Mouse (Mus musculus) lung, postnatal 0 days (tissue): ENCODE measurements around the gene Cgnl1. TPM values are rescaled to one million over a fixed set of nuclear protein-coding genes. Genes with fewer than 3 reads are reported as not detected.

Source experiments
- ATAC-seq: fragments of 200-750 bp; cut with Nextera tagmentation; 2 replicates; pipeline ENCODE4 v1.8.0; 2017; ENCODE audit warnings: moderate library complexity
- DNase-seq: peaks from one replicate; pipeline ENCODE4 v3.0.0-alpha.2; 2016; ENCODE audit warnings: low spot score
- H3K27ac ChIP-seq: fragments of 300-500 bp; sonication (generic); 2 replicates; pipeline ENCODE4 v1.5.1; 2014; ENCODE audit warnings: antibody characterized with exemption, mild to moderate bottlenecking, low read length, mixed read lengths
- H3K27me3 ChIP-seq: fragments of 300-500 bp; sonication (generic); replicated peaks from 2 replicates; pipeline ENCODE4 v1.6.1; 2014; ENCODE audit warnings: low read length, mixed read lengths; ENCODE audit not compliant: insufficient read depth
- H3K36me3 ChIP-seq: fragments of 300-500 bp; sonication (generic); 2 replicates; pipeline ENCODE4 v1.6.1; 2014; ENCODE audit warnings: low read length, mixed read lengths; ENCODE audit not compliant: insufficient read depth
- H3K4me1 ChIP-seq: fragments of 300-500 bp; sonication (generic); 2 replicates; pipeline ENCODE4 v1.6.1; 2014; ENCODE audit warnings: antibody characterized with exemption, low read depth, low read length, mixed read lengths; ENCODE audit not compliant: insufficient read depth
- H3K4me2 ChIP-seq: fragments of 300-500 bp; sonication (generic); replicated peaks from 2 replicates; pipeline ENCODE4 v1.6.1; 2014; ENCODE audit warnings: low read depth, mild to moderate bottlenecking, low read length, moderate library complexity, mixed read lengths
- H3K4me3 ChIP-seq: fragments of 300-500 bp; sonication (generic); 2 replicates; pipeline ENCODE4 v1.5.1; 2014; ENCODE audit warnings: low read depth, low read length
- H3K9ac ChIP-seq: fragments of 300-500 bp; sonication (generic); replicated peaks from 2 replicates; pipeline ENCODE4 v1.6.1; 2014; ENCODE audit warnings: low read depth, mild to moderate bottlenecking
- H3K9me3 ChIP-seq: fragments of 300-500 bp; sonication (generic); 2 replicates; pipeline ENCODE4 v1.6.1; 2016; ENCODE audit warnings: low read length, mixed read lengths
- CTCF ChIP-seq: IDR thresholded peaks from 2 replicates; pipeline ENCODE4 v1.5.1; 2016; ENCODE audit warnings: antibody characterized with exemption, mild to moderate bottlenecking
- EP300 ChIP-seq: IDR thresholded peaks from 2 replicates; pipeline ENCODE4 v1.6.1; 2016; ENCODE audit warnings: antibody characterized with exemption, mild to moderate bottlenecking, control low read depth
- WGBS: fragments of 180-500 bp; shearing (Covaris S2); extraction: QIAGEN DNeasy Blood & Tissue Kit; methylation state at CpG from one replicate; pipeline ENCODE4 v1.1.7; 2014; 5-methylcytosine and 5-hydroxymethylcytosine counted together
- polyA plus RNA-seq: library from polyadenylated mRNA; unstranded; fragments of >200 nt; fragmentation: Nextera tagmentation; extraction: Ambion mirVana; gene quantifications from 2 replicates; pipeline ENCODE4 v1.2.1, GENCODE M21; 2015

The Cgnl1 gene
- polyA plus RNA-seq, 1 experiment from 2014 or later = 26.1 TPM

GRCm38 (mm10) chr9:71722366-71722765, 49.0 kb downstream of the Cgnl1 start:
- Histone ChIP-seq H3K27me3 (no peaks in the 10 kb centered on the region), H3K9ac (no peak overlapping the region), H3K36me3 (no peaks in the 10 kb centered on the region), H3K4me3 (no peak overlapping the region), H3K4me1 (peaks cover 6% of the 10 kb centered on the region; the same call in 1 of the 2 replicates), H3K4me2 (no peak overlapping the region), H3K9me3 (no peaks in the 10 kb centered on the region), H3K27ac (no peak overlapping the region)
- TF ChIP-seq EP300 (no peak), CTCF (no peak)
- no peak for ATAC-seq
- 47% methylated on average over 3 of the region's 3 CpGs for WGBS
- no peak for DNase-seq

DNA sequence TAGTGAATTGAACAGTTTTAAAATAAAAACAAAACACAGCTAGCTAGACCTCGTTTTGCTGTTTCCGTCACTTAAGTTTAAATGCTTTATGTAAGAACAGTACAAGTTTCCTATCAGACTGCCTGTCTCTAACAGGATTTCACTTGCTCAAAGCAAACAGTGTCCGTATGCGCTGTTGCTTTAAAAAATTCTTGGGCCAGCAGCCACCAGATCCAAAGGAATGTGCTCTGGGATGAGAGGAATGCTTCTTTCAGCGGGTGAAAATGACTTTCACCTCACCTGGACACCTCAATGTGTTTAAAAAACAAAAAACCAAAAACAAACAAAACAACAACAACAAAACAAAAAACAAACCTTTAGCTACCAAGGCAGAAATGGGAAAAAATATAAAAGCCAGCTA, 54.4 kb downstream of the Cgnl1 start:
- Histone ChIP-seq H3K4me2 (no peak overlapping the region), H3K36me3 (peaks cover 11% of the 10 kb centered on the region; the same call in 1 of the 2 replicates), H3K4me3 (no peak overlapping the region), H3K27ac (no peak overlapping the region), H3K9me3 (no peaks in the 10 kb centered on the region), H3K9ac (no peak overlapping the region), H3K27me3 (no peaks in the 10 kb centered on the region), H3K4me1 (no peaks in the 10 kb centered on the region; the same call in 1 of the 2 replicates)
- 34% methylated on average over 5 of the region's 5 CpGs for WGBS
- ATAC-seq (no peak), DNase-seq (peak; percentile 39)
- TF ChIP-seq EP300 (no peak; the same call in 1 of the 2 replicates), CTCF (no peak)

DNA sequence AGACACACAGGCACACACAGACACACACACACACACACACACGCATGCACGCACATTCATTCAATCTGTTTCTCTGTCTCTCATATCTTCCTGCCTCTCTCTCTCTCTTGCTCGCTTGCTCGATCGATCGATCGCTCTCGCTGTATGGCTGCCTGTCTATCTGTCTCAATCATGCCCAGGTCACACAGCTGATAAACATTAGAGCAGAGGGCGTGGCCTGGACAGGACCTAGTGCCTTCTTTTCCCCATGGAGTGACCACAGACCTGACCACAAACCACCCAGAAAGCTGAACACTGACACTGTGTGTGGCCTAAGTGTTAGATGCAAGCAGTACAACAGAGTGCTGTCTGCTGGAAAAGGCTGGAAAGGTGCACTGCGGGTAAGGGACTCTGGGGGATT, 60.6 kb downstream of the Cgnl1 start:
- Histone ChIP-seq H3K36me3 (0 out of 2 replicates have a peak, but pooled peaks cover 7% of the 10 kb centered on the region), H3K9ac (no peak overlapping the region), H3K9me3 (no peaks in the 10 kb centered on the region), H3K4me2 (no peak overlapping the region), H3K27ac (no peak overlapping the region), H3K4me1 (no peaks in the 10 kb centered on the region; the same call in 1 of the 2 replicates), H3K4me3 (no peak overlapping the region), H3K27me3 (no peaks in the 10 kb centered on the region)
- WGBS = 71% methylated on average over 10 of the region's 10 CpGs
- no peak for DNase-seq
- 0 out of 2 replicates have a peak, but pooled peaks have one; percentile 16 for ATAC-seq
- TF ChIP-seq CTCF = no peak

GRCm38 (mm10) chr9:71709199-71709598, 62.2 kb downstream of the Cgnl1 start:
- no peak overlapping the region for H3K9ac ChIP-seq
- no peak for ATAC-seq
- H3K9me3 ChIP-seq = no peaks in the 10 kb centered on the region
- no peaks in the 10 kb centered on the region for H3K36me3 ChIP-seq
- WGBS = 41% methylated on average over 11 of the region's 11 CpGs
- H3K27ac ChIP-seq = no peak overlapping the region
- H3K4me3 ChIP-seq = no peak overlapping the region
- H3K27me3 ChIP-seq = no peaks in the 10 kb centered on the region
- no peaks in the 10 kb centered on the region; the same call in 1 of the 2 replicates for H3K4me1 ChIP-seq
- no peak for DNase-seq
- no peak overlapping the region for H3K4me2 ChIP-seq
- TF ChIP-seq CTCF (no peak), EP300 (peak; percentile 26; the same call in 1 of the 2 replicates)

DNA sequence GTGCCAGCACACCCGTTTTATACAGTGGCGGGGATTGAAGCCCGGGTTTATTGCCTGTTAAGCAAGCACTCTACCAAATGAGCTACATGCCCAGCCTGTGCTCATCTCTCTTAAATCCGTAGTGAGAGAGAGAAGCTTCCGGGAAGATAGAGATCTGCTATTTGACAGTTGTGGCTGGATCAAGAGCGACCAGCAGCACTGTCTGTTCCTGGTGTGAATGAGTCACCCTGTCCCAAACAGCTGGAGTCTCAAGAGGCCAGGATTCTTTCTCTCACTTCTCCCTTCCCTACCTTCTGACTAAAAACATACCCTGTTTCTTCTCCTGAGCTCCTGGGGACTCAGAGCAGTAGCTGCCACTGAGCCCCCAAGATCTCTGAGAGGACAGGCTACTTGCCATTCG, 63.4 kb downstream of the Cgnl1 start:
- DNase-seq (no peak), ATAC-seq (no peak)
- Histone ChIP-seq H3K4me2 (no peak overlapping the region), H3K9ac (no peak overlapping the region), H3K27me3 (no peaks in the 10 kb centered on the region), H3K36me3 (no peaks in the 10 kb centered on the region), H3K27ac (no peak overlapping the region), H3K4me3 (no peak overlapping the region), H3K4me1 (no peaks in the 10 kb centered on the region; the same call in 1 of the 2 replicates), H3K9me3 (no peaks in the 10 kb centered on the region)
- no peak for TF ChIP-seq EP300
- no peak for TF ChIP-seq CTCF
- 83% methylated on average over 7 of the region's 7 CpGs for WGBS

- Histone ChIP-seq H3K4me2 (no peak overlapping the region), H3K4me1 (no peaks in the 10 kb centered on the region), H3K36me3 (0 out of 2 replicates have a peak, but pooled peaks cover 3% of the 10 kb centered on the region), H3K4me3 (no peak overlapping the region), H3K9ac (no peak overlapping the region), H3K9me3 (no peaks in the 10 kb centered on the region), H3K27me3 (no peaks in the 10 kb centered on the region), H3K27ac (no peak overlapping the region)
- TF ChIP-seq EP300 (no peak), CTCF (no peak)
- ATAC-seq (no peak), DNase-seq (no peak)
- 84% methylated on average over 13 of the region's 13 CpGs for WGBS
These were observed 66.9 kb downstream of the Cgnl1 start for GRCm38 (mm10) chr9:71704332-71705014.
